Mouse (Mus musculus) gastrocnemius, postnatal 4 days (tissue): ENCODE data around the gene Ccr7. TPM values are rescaled to one million over a fixed set of nuclear protein-coding genes. Genes with fewer than 3 reads are reported as not detected.

ENCODE experiments used
- DNase-seq, 2 experiments: peaks; one replicate each; pipeline ENCODE4 v3.0.0; 2021 to 2022; ENCODE audit warnings: low spot score in 2 of 2, mixed read lengths in 2 of 2
- total RNA-seq, 2 experiments: library from RNA; stranded (reverse); gene quantifications; 2 replicates each; pipeline ENCODE4 v1.2.3; 2021

The Ccr7 gene
- total RNA-seq, 2 experiments from 2014 or later: 0.12 to 0.18 TPM

DNA sequence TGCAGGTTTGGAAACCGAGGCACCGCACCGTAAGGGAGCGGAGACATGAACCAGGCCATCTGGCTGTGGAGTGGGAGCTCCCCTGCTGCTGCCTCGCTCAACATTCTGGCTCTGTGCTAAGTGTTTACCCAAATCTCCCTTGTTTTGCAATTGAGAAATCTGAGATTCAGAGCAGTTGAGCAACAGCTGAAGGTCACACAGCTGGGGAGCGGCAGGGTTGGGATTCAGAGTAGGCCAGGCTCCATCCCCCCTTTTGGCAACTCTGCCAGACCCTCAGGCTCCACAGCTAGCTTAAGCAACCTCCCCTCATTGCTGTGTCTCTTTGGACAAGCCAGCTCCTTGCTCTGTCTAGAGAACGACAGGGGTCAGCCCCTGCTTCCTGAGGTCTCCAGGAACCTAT, 13.3 kb downstream of the Ccr7 start:
- no peak for DNase-seq

DNA sequence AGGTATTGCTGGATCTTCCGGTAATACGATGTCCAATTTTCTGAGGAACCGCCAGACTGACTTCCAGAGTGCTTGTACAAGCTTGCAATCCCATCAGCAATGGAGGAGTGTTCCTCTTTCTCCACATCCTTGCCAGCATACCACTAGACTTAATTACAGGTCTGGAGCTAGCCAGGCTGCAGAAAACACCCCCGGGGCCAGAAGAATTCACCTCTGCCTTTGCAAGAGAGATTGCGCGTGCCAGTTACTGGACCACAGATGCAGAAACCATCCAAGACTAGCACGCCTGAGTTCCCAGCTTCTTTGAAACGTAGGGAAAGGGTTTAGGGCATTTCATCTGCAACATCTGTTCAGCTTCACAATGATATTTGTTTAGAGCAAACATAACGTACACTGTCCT, 15.9 kb downstream of the Ccr7 start:
- no peak for DNase-seq

DNA sequence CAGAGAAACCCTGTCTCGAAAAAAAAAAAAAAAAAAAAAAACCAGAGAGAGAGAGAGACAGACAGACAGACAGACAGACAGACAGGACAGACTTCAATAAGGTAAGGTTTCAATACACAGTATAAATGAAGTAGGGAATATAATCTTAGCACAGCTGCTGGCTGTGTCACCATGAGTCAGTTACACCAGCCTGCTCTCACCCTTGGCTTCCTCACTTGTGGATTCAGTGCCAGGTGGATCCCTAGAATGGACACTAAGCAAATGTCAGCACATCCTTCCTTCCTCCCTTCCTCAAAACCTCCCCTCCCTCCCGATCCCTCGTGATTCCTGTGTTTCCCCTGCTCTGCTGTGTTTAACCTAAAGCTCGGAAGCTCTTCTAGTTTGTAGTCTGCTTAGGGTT, 17.5 kb downstream of the Ccr7 start:
- DNase-seq: no peak

DNA sequence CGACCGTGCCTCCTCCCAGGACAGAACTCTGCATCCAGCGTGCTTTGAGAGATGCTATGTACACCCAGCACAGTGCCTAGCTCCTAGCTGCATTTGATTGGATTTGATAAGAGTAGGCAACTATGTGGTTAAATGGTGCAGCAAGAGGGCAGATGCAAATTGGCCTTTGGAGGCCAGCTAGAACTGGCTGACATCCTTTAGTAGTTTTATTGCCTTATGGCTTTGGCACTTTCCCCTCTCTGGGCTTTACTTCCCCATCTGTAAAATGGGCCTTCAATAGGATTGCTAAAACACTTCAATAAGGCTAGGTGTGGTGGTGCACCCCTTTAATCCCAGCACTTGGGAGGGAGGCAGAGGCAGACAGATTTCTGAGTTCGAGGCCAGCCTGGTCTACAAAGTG, 17.9 kb downstream of the Ccr7 start:
- no peak for DNase-seq

DNA sequence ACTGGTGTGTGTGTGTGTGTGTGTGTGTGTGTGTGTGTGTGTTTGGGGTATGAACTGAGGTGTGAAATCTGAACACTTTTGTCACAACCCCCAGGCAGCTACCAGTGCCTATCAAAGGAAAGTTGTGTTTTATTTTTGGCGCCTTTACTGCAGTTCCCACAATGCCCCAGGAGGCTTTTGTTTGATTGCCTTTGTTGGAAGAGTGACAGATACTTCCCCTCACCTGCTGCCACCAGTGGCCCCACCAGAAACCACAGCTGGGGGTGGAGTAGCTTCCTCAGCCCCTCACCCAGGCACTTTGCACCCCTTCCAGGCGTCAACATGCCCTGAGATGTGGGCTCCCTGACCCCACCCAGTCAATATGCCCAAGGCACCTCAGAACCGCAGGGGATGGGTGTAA, 18.5 kb downstream of the Ccr7 start:
- DNase-seq: no peak

DNA sequence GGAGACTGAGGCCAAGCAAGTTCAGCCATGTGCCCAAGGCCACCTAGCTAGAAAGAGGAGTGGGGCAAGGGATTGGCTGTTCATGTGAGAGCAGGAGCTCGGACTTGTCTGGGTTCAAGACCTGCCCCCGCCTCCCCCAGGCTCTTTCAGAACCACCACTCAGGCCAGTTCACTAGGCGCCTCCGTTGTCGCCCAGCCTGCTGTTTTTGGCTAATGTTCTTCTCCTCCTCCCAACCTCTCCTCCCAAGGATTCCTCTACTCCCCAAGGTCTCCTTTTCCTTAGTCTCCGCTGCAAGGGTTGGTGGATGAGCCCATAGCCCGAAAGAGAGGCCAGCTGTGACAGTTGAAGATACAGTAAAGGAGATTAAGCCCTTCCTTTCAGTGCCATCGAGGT, 19.8 kb downstream of the Ccr7 start:
- no peak for DNase-seq

DNA sequence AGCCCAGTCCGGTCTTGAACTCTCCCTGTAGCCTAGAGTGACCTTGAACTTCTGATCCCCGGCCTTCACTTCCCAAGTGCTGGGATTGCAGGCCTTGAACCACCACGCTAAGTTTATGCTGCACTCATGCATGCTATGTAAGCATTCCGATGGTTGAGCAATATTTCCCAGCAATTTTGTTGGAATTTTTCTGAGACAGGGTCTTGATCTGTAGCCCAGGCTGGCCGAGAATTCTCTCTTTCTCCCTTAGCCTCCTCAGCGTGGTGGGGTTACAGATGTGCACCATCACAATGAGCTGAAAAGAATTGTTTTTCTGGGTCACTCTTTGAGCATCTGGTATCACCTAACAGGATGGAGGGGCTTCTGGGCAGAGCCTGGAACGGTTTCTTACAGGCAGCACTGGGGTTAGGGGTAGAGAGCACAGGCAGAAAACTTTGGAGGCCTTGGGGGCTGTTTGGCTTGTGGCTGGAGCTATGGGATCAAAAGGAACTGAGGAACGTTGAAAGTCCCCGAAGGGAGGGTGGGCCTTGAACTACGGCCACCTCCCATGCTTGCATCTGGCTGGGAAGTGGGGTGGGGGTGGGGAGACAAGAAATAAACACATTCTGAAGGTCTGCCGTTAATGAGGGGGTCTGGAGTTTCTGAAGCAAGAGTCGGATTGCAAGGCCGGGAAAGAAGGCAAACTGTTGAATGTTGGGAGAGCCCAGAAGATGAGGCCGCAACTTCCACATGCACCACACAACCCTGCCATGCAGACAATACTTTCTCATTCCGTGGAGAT, 20.4 kb downstream of the Ccr7 start:
- no peak for DNase-seq

DNA sequence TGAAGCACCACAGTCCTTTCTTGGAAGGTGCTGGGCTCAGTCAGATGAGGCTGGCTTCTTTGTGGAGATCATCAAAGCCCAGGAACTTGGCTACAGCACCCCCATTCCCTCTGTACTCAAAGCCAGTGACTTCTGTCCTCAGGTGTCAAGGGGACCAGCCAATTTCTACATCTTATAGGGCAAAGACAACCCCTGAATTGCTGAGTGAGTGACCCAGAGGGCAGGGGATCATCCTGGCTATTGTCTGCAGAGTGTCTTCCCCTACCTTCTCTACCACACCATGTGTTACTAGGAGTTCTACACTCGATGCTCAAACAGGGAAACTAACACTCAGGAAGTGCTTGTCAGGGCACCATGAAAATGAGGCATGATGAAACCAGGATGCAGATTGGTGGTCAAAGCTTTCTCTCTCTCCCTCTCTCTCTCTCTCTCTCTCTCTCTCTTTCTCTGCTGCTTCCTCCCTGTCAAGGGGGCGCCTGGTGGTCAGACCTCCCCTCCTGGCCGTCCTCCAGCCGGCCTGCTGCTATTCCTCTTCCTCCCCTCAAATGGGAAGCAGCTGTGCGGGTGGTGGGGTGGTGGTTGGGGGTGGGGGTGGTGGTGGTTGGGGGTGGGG, 21.5 kb downstream of the Ccr7 start:
- DNase-seq: no peak

DNA sequence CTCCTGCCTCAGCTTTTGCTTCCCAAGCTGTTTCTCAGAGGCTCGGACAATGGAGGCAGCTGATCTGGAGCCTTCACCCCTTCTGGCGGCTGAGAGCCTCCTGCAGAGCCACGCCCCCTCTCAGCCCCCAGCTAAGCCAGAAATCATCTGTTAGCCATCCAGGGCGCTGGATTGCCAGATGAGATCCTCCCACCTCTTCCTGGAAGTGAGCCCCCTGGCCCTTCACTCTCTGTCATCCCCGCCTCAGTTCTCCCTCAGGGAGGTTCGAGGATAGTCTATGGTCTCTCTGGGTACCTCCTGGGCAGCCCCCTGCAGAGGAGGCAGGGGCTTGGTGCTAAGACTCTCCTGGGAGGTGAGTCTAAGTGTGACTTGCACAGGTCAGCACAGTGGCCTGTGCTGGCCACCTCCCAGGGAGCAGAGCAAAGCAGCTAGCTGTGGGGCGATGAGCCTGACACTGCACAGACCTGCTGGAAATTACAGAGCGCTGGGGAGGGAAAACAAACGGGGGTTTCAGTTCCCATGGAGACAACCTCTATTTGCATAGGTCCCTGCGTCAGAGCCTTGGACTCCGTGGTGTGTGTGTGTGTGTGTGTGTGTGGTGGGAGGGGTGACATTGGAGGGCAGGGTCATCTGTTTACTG, 22.7 kb downstream of the Ccr7 start:
- peak; percentile 47 to 80 for DNase-seq

DNA sequence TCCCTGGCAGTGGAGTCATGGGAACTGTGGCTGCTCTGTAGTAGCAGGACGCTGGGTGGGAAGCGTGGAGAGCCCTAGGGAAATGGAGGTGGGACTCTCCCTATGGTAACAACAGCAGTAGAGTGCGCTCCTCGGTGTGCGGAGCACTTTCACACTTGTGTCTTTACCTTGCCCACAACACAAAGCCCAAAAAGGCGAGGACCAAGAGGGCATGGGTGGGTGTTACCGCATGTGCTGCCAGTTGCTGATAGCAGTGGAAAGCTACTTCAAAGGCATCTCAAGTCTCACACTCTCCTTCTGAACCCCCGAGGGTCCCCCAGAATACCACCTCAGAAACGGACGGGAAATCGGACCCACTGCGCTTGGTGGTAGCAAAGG, 23.4 kb downstream of the Ccr7 start:
- no peak for DNase-seq

DNA sequence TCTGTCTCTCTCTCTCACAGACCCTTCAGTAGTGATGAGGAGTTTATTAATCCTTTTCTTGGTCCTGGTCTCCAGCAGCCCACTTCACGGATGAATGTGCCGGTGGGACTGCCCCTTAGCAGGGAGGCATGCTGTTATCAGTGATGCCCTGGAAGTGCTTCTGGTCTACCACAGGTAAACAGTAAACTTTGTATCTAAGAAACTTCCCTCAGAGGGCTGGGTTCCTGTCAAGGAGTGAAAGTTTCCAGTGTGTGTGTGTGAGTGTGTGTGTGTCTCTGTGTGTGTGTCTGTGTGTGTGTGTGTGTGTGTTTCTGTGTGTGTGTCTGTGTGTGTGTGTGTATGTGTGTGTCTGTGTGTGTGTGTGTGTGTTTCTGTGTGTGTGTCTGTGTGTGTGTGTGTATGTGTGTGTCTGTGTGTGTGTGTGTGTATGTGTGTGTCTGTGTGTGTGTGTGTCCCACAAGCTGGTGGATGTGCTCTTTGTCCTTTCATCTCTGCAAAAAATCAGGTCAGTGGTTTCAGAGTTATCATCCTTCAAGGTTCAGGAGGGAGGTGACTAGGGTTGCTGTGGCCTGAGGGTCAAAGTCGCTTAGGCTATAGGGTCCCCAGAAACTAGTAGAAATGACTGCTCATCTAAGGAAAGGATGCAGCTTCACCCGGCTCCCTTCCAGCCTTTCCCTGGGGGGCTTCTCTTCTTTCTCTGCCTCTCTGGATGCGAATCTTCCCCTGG, 24.0 kb downstream of the Ccr7 start:
- DNase-seq: no peak

DNA sequence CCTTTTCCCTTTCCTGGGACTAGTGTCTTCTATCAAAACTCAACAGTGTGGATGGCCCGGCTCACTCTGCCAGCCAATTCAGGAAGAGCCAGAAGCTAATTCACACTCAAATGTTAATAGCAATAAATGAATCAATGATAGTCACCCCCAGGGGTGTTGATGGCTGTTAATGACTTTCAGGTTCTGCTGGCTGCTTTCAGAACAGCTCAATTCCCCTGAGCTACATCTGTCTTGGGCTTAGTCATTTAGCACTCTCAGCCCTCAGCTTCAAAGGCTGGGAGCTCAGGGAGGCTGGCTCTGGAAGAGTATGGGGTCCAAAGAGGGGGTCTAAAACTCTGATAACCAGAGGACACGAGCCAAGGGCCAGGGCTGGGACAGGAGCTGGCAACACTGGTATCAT, 25.6 kb downstream of the Ccr7 start:
- DNase-seq: no peak

DNA sequence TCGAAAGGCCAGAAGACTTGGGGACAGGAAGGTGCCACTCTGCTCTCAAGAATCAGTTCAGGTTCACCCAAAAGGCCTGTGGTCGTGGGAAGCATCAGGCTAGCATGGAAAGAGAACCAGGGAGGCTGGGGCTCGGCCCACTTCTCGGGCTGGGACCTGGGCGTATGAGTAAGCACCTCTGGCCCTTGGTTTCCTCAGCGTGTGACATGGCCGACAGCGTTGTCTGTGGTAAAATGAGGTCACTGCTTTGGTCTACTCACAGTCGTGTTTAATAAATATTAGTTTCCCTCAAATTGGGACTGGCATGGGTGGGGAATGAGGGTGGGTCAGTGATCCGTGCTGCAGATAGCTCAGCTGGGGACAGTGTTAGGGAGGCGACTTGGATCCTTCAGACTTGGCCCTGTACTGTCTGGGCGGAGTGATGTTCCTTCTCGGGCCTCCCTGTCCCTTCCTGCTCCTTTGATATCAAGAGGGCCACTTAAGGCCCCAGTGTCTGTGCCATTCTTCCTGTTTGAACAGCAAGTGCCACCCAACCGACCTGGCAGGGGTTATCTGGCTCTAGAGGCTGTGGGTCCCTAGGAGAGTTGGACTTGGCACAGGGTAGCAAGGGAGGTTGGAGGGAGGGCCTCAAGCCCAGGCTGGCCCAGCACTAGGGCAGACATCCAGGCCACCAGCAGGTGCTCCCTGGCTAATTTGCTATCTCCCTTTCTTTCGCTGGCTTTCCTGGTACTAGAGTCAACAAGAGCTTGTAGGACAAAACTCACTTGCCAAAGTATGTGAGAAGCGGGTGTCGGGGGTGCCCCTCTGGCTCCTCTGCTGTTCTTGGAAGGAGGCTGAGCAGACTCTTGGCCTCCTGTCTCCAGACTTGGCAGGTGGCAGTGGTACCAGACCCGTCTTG, 26.8 kb downstream of the Ccr7 start:
- DNase-seq: no peak

DNA sequence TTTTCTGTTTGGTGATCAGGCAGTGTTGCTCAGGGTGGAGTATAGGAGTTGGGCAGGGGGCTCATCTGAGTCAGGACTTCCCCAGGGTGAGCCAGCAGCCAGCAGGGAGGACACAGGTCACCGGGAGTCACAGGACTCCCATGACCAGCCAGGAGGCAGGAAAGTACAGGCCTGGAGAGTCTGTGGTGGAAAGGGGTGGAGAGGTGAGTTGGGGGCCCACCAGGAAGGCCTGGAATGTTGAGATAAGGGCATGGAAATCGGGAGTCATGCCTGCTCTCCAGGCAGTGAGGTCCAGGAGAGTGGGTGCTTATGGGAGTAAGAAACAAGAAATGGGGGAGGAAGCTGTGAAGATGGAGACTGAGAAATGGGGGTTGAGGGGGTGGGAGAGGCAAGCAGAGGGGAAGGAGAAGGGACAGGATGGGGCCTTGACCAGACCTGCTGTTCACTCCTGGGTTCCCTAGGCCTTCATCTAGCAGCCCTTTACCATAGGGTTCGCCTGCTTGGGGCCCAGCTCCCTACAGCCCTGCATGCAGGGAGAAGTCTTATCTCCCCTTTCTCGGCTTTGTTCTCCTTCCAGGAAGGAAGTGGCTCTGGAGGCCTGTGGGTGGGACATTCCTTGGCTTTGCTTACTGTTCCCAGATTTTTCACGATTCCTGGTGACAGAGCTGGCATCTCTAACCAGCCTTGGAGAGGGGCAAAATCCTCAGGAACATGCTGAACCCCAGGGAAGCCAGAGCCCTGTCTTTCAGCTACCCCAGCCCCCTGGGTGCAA, 28.2 kb downstream of the Ccr7 start:
- no peak for DNase-seq

DNA sequence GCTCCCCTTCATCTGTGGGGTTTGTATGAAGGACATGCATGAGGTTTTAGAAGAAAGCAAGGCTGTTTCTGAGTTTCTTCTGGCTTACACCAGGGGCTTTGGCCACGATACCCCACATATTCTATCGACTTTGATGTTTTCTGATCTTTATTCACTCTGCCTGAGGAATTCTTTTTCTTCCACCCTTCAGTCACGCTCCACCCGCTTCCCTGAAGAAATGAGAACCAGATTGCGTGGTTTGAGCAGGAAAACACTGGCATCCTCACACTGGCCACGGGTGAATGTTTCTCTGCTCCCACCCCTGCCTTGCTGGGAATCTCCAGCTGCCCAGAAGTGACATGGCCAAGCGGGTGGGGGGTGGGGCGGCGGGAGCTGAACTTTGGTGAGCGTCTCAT, 30.2 kb downstream of the Ccr7 start:
- no peak for DNase-seq

DNA sequence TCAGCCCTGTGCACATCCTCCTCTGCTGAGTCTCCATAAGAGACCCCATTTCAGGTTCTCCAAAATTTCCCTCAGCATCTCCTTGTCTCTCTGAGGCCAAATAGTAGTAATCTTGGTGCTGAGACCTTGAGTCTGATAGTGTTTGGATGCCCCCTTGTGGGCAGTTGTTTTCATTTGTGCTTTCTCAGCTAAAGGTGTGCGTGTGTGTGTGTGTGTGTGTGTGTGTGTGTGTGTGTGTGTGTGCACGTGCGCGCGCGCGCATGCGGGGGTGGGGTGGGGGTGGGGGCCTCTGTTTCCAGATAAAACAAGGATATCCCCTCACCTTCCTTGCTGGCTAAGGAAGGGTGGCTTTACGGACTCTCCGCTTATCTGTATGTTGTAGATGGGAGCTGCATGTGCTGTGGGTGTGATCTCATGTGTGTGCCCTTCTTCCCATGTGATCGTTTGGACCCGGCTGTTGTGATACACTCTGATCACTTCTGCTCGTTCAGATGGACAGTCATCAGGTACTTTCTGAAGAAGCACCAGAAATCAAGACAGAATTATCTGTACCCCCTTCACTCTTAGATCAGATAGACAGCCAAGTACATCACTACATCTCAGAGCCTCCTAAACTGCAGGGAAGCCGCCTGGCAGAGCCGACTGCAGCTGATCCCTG, 30.8 kb downstream of the Ccr7 start:
- peak in 1 of 2 experiments; percentile 57 for DNase-seq

DNA sequence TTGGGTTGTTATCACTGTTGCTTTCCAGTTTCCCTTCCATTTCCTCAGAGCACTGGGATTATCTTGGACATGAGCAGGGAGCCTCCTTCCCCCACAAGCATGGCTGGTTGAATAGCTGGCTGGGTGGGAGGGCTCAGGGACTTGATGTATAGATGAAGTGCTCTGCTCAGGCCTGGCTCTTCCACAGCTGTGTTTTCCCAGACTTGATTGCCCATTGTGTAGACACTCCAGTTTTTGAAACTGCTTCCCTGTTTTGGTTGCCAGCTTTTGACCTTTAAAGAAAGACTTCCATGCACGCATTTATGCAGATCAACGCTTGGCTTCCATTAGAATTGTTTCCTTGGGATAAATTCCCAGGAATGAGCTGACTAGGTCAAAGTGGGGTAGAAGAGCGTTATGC, 32.2 kb downstream of the Ccr7 start:
- no peak for DNase-seq

DNA sequence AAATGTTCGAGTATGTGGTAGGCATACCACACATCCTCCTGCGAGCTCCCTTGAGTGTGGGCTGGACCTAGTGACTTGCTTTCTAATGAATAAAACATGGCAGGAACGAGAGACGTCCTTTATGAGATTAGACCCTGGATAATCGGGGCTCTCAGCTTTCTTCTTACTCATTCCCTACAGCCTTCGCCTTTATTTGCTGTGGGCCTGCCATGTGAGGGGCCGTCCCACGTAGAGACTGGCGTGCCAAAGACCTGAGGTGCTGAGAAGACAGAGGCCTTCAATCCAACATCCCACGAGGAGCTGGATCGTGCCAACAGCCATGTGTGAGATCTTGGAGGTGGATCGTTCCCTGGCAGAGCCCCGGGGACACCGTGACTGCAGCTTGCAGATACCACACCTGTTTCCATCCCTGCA, 33.7 kb downstream of the Ccr7 start:
- DNase-seq: no peak

DNA sequence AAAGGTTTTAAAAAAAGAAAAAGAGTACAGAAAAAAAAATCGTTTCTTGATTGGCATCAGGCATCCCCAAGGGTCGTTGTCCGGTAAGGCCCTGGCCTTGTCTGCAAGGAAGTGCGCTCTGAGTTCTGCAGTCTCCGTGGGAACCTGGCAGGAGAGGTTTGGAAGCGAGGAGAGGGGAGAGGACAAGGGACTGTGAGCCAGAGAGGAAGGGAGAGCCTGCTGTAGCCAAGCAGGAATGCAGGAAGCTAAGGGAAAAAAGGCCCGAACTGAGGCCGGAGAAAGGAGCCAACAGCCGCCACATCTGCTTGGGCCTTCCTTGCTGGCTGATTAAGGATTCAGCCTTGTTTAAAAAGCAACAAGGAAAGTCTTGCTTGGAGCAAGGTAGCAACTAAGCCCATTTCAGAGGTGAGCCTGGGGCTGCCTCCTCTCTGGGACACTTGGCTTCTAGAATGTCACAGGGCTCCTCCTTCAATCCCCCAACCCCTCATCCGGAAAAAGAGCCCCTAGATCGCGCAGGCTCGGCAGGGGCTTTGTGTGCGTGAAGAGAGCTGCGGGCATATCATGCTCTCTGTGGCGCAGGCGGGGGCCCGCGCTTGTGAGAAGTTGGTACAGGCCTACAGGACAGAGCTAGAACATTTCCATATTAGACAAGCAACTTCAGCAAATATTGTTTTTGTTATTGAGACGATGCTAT, 34.2 kb downstream of the Ccr7 start:
- peak in 1 of 2 experiments; percentile 62 for DNase-seq
